In the genomic region with DNA sequence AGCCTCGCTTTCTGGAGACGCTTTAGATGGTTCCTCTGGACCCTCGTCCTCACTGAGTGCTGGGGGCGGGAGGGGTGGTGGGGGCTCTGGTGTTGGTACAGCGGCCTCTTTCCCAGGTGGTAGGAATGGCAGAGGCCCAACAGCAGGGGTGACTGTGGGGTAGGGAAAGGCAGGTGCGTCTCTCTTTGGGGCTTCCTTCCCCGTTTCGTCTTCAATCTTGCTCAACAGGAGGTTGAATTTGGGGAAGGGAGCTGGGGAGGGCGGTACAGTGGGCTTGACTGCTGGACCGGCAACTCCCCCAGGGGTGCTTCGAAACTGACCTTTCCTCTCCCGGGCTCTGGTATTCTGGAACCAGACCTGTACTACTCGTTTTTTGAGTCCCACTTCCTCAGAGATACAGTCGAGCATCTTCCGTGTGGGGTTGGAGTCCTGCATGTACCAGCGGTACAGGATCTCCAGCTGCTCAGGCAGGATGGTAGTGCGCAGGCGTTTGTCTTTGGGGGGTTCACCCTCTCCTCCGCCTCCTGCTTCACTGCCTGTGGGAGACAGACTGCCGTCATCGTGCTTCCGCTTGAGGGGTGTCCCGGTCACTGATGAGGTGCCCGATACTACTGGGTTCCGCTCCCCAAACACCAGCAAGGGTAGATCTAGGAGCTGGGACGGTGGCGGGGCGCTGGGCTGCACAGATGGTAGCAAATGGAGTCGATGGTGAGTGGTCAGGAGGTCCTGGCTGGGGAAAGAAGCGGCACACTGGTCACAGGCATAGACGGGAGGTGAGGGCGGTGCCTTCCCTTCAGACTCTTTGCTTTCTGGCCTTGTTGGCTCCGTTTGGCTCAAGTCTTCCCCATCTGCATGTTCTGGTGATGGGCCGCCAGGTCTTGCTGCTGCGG, we compare ENCODE assay signal across 13 mouse cellular contexts. TPM values are rescaled to one million over a fixed set of nuclear protein-coding genes. Genes with fewer than 3 reads are reported as not detected.
A peak's percentile ranks its signal among the peaks of the same experiment; 100 is the strongest.
DNase-seq lines count a peak whose midpoint lies in the region; ATAC-seq and TF ChIP-seq lines count a peak whose summit lies in the region.
"Had no signal": no experiment of that assay in that cellular context is flagged by ENCODE, and none has a peak within 500 bp of the region (broad histone marks: within the 10 kb centered on the region; RNA-seq: fewer than 3 reads in every experiment).

No protein-coding gene starts in this region.

- no peaks in the 10 kb centered on the region for H3K27me3 ChIP-seq in liver, embryonic 14.5 days (ENCODE audit: control insufficient read depth, insufficient read depth, low read length)
- H3K27me3 ChIP-seq: embryonic facial prominence, embryonic 15.5 days had no signal

- no peak for TF ChIP-seq CTCF in liver, embryonic 14.5 days (IDR thresholded peaks at IDR 0.05; ENCODE audit: low read depth)

- no peak for TF ChIP-seq EP300 in liver, embryonic 14.5 days (IDR thresholded peaks at IDR 0.05; ENCODE audit: low read depth)

- H3K4me1 ChIP-seq in liver, embryonic 14.5 days (replicated peaks; ENCODE audit: control insufficient read depth in 2 of 2, insufficient read depth in 2 of 2, low read length in 1 of 2) = peaks cover 17 to 19% of the 10 kb centered on the region in 2 experiments

- DNase-seq in layer of hippocampus, postnatal 36 days = peak; percentile 53 to 57
- DNase-seq in layer of hippocampus, adult 11-12 months (ENCODE audit: low spot score) = no peak
- peak; percentile 27 for DNase-seq in R1 (ENCODE audit: low read depth, low spot score)
- peak; percentile 65 to 70 for DNase-seq in cerebellum, adult 18-20 months
- no peak for DNase-seq in liver, embryonic 14.5 days (ENCODE audit: low read depth in 3 of 3, low spot score in 3 of 3)
- DNase-seq in adrenal gland, postnatal 25 days = no peak
- no peak for DNase-seq in kidney, adult 18-20 months
- DNase-seq: adrenal gland, postnatal 36 days; heart, postnatal 4 days; lung, adult 2 months had no signal

- H3K27ac ChIP-seq in liver, embryonic 14.5 days = no peak overlapping the region
- H3K27ac ChIP-seq: embryonic facial prominence, embryonic 15.5 days had no signal

- peak overlapping the region; percentile 89 for H3K4me2 ChIP-seq in liver, embryonic 14.5 days (ENCODE audit: low read depth)
- H3K4me2 ChIP-seq: embryonic facial prominence, embryonic 15.5 days had no signal

- ATAC-seq in liver, embryonic 14.5 days (ENCODE audit: insufficient read depth) = no peak
- ATAC-seq: intestine, postnatal 0 days had no signal

- whole genome bisulfite sequencing in liver, embryonic 14.5 days (ENCODE audit: insufficient replicate concordance) = 67% methylated on average over 35 of the region's 35 CpGs

- H3K36me3 ChIP-seq in liver, embryonic 14.5 days (replicated peaks; ENCODE audit: control insufficient read depth, insufficient read depth, low read depth) = no peaks in the 10 kb centered on the region; the same call in 1 of the 2 replicates

- H3K9ac ChIP-seq in liver, embryonic 14.5 days (replicated peaks) = peak overlapping the region; percentile 97
- H3K9ac ChIP-seq: embryonic facial prominence, embryonic 15.5 days had no signal

- H3K9me3 ChIP-seq in liver, embryonic 14.5 days (ENCODE audit: control insufficient read depth, low read length) = no peaks in the 10 kb centered on the region
- H3K9me3 ChIP-seq: embryonic facial prominence, embryonic 15.5 days; megakaryocyte, embryonic 14.5 days had no signal

- peak overlapping the region; percentile 65 to 70 for H3K4me3 ChIP-seq in liver, embryonic 14.5 days (ENCODE audit: insufficient read depth in 1 of 2, low read depth in 2 of 2, low read length in 2 of 2)
- H3K4me3 ChIP-seq: embryonic facial prominence, embryonic 15.5 days; megakaryocyte, embryonic 14.5 days had no signal

RNA-seq across cellular contexts. Expression of a gene that starts 27.4 kb away (rescaled TPM):
- total RNA-seq in layer of hippocampus, postnatal 36 days (2021) = 10 to 100 TPM; 52.0 to 64.3 TPM
- polyA plus RNA-seq in liver, embryonic 14.5 days (2012; rRNA removed) = 0.26 and 0.29 TPM in 2 replicates
- 0.61 and 0.62 TPM in 2 replicates for polyA plus RNA-seq in liver, embryonic 14.5 days (2014; fragmentation: Nextera tagmentation; extraction: Ambion mirVana)
- total RNA-seq in adrenal gland, postnatal 25 days (2021) = 9.1 and 9.9 TPM in 2 replicates

RNA-seq across cellular contexts. Expression of a gene that starts 29.9 kb away (rescaled TPM):
- total RNA-seq in layer of hippocampus, postnatal 36 days (2021) = 10 to 100 TPM; 18.2 to 19.6 TPM
- 2.0 and 2.6 TPM in 2 replicates for polyA plus RNA-seq in liver, embryonic 14.5 days (2012; rRNA removed)
- 4.3 and 4.6 TPM in 2 replicates for polyA plus RNA-seq in liver, embryonic 14.5 days (2014; fragmentation: Nextera tagmentation; extraction: Ambion mirVana)
- total RNA-seq in adrenal gland, postnatal 25 days (2021) = 16.2 and 21.6 TPM in 2 replicates

RNA-seq across cellular contexts. Expression of a gene that starts 41.7 kb away (rescaled TPM):
- 10 to 100 TPM; 17.4 to 19.2 TPM for total RNA-seq in layer of hippocampus, postnatal 36 days (2021)
- 12.7 and 13.4 TPM in 2 replicates for polyA plus RNA-seq in liver, embryonic 14.5 days (2012; rRNA removed)
- 18.6 and 21.2 TPM in 2 replicates for polyA plus RNA-seq in liver, embryonic 14.5 days (2014; fragmentation: Nextera tagmentation; extraction: Ambion mirVana)
- 27.4 and 32.8 TPM in 2 replicates for total RNA-seq in adrenal gland, postnatal 25 days (2021)

RNA-seq across cellular contexts. Expression of a gene that starts 49.5 kb away (rescaled TPM):
- 10 to 100 TPM; 30.7 to 33.8 TPM for total RNA-seq in layer of hippocampus, postnatal 36 days (2021)
- 14.4 and 31.0 TPM in 2 replicates for polyA plus RNA-seq in liver, embryonic 14.5 days (2012; rRNA removed)
- polyA plus RNA-seq in liver, embryonic 14.5 days (2014; fragmentation: Nextera tagmentation; extraction: Ambion mirVana) = 36.0 and 39.6 TPM in 2 replicates
- total RNA-seq in adrenal gland, postnatal 25 days (2021) = 38.3 and 39.8 TPM in 2 replicates

RNA-seq across cellular contexts. Expression of a gene that starts 52.0 kb away (rescaled TPM):
- total RNA-seq in layer of hippocampus, postnatal 36 days (2021) = 100 to 1,000 TPM; 447 to 471 TPM
- polyA plus RNA-seq in liver, embryonic 14.5 days (2012; rRNA removed) = 0.04 and 0.15 TPM in 2 replicates
- polyA plus RNA-seq in liver, embryonic 14.5 days (2014; fragmentation: Nextera tagmentation; extraction: Ambion mirVana) = 0.04 TPM in 1 of 2 replicates, not detected in the other
- total RNA-seq in adrenal gland, postnatal 25 days (2021) = 3.8 and 6.6 TPM in 2 replicates

Comparison
In these comparisons a context has a peak if more than half of its experiments do, and no peak if none do; other contexts are left out.
1. DNase-seq: peak in layer of hippocampus, postnatal 36 days (2 of 2), R1 (single experiment) and cerebellum, adult 18-20 months (2 of 2); none in layer of hippocampus, adult 11-12 months (single experiment), liver, embryonic 14.5 days (0 of 3), adrenal gland, postnatal 25 days (single experiment) and kidney, adult 18-20 months (single experiment).